Mouse (Mus musculus): Measurements from ENCODE around the gene Zfp58. TPM values are rescaled to one million over a fixed set of nuclear protein-coding genes. Genes with fewer than 3 reads are reported as not detected.
"Not testable (repeated sequence)": the region's sequence is repeated elsewhere in the genome, so short reads cannot be mapped to it uniquely, and the experiment has no call there.

The Zfp58 gene
- polyA plus RNA-seq, 1 experiment from 2014 or later: 10.5 TPM

- Histone ChIP-seq H3K4me3 (ENCODE audit: low read length) (no peak overlapping the region), H3K27ac (ENCODE audit: low read depth, low read length) (no peak overlapping the region), H3K9ac (ENCODE audit: low read depth, low read length) (no peak overlapping the region), H3K27me3 (replicated peaks; ENCODE audit: control insufficient read depth, insufficient read depth, low read length) (no peaks in the 10 kb centered on the region), H3K9me3 (ENCODE audit: control insufficient read depth, low read length) (no peaks in the 10 kb centered on the region), H3K36me3 (ENCODE audit: control insufficient read depth, insufficient read depth, low read length) (peaks cover 6% of the 10 kb centered on the region; the same call in 1 of the 2 replicates), H3K4me2 (ENCODE audit: low read length) (no peak overlapping the region), H3K4me1 (ENCODE audit: control insufficient read depth, insufficient read depth, low read depth, low read length) (peaks cover 6% of the 10 kb centered on the region)
- no peak for ATAC-seq
- 62% methylated on average over 4 of the region's 4 CpGs for WGBS
These were observed 18.8 kb downstream of the Zfp58 start for GRCm38 (mm10) chr13:67481528-67481927.

GRCm38 (mm10) chr13:67469274-67469673 is 31.1 kb downstream of the Zfp58 start:
- WGBS: 92% methylated on average over 3 of the region's 3 CpGs
- Histone ChIP-seq H3K9me3 (ENCODE audit: control insufficient read depth, low read length) (no peaks in the 10 kb centered on the region), H3K4me1 (ENCODE audit: control insufficient read depth, insufficient read depth, low read depth, low read length) (no peaks in the 10 kb centered on the region), H3K4me2 (ENCODE audit: low read length) (no peak overlapping the region), H3K4me3 (ENCODE audit: low read length) (no peak overlapping the region), H3K27ac (ENCODE audit: low read depth, low read length) (no peak overlapping the region), H3K27me3 (replicated peaks; ENCODE audit: control insufficient read depth, insufficient read depth, low read length) (no peaks in the 10 kb centered on the region), H3K9ac (ENCODE audit: low read depth, low read length) (no peak overlapping the region), H3K36me3 (ENCODE audit: control insufficient read depth, insufficient read depth, low read length) (peaks cover 13% of the 10 kb centered on the region)
- no peak for ATAC-seq

- WGBS: 84% methylated on average over 2 of the region's 5 CpGs
- not testable (repeated sequence) for ATAC-seq; H3K9me3 ChIP-seq (ENCODE audit: control insufficient read depth, low read length); H3K27ac ChIP-seq (ENCODE audit: low read depth, low read length); H3K27me3 ChIP-seq (replicated peaks; ENCODE audit: control insufficient read depth, insufficient read depth, low read length); H3K4me2 ChIP-seq (ENCODE audit: low read length); H3K36me3 ChIP-seq (ENCODE audit: control insufficient read depth, insufficient read depth, low read length); H3K9ac ChIP-seq (ENCODE audit: low read depth, low read length); H3K4me1 ChIP-seq (ENCODE audit: control insufficient read depth, insufficient read depth, low read depth, low read length); H3K4me3 ChIP-seq (ENCODE audit: low read length)
These were observed 36.7 kb downstream of the Zfp58 start for GRCm38 (mm10) chr13:67463506-67464185.

- 0 out of 2 replicates have a peak overlapping the region, but pooled peaks have one; percentile 20 for H3K27ac ChIP-seq (ENCODE audit: low read depth, low read length)
- no peaks in the 10 kb centered on the region for H3K9me3 ChIP-seq (ENCODE audit: control insufficient read depth, low read length)
- H3K27me3 ChIP-seq (replicated peaks; ENCODE audit: control insufficient read depth, insufficient read depth, low read length): no peaks in the 10 kb centered on the region
- H3K4me1 ChIP-seq (ENCODE audit: control insufficient read depth, insufficient read depth, low read depth, low read length): peaks cover 2% of the 10 kb centered on the region
- H3K36me3 ChIP-seq (ENCODE audit: control insufficient read depth, insufficient read depth, low read length): peaks cover 3% of the 10 kb centered on the region; the same call in 1 of the 2 replicates
- H3K9ac ChIP-seq (ENCODE audit: low read depth, low read length): peak overlapping the region; percentile 61
- H3K4me2 ChIP-seq (ENCODE audit: low read length): peak overlapping the region; percentile 64
- 3% methylated on average over 3 of the region's 3 CpGs for WGBS
- peak overlapping the region; percentile 52 for H3K4me3 ChIP-seq (ENCODE audit: low read length)
- no peak; the same call in 1 of the 2 replicates for ATAC-seq
These were observed 48.4 kb downstream of the Zfp58 start for GRCm38 (mm10) chr13:67452021-67452309.

- 1% methylated on average over 20 of the region's 20 CpGs for WGBS
These were observed 49.0 kb downstream of the Zfp58 start, which contains the start of gene Zfp874a for GRCm38 (mm10) chr13:67451172-67452020. Zfp874a (minus strand) TSS chr13:67451624.

More at GRCm38 (mm10) chr13:67451172-67452020, 49.0 kb downstream of the Zfp58 start, which contains the start of gene Zfp874a:
- Histone ChIP-seq H3K9ac (ENCODE audit: low read depth, low read length) (peak within 1 kb of the TSS; percentile 61), H3K4me3 (ENCODE audit: low read length) (peak within 1 kb of the TSS; percentile 52), H3K27ac (ENCODE audit: low read depth, low read length) (0 out of 2 replicates have a peak within 1 kb of the TSS, but pooled peaks have one; percentile 20), H3K27me3 (replicated peaks; ENCODE audit: control insufficient read depth, insufficient read depth, low read length) (no peaks in the 10 kb centered on the region), H3K4me2 (ENCODE audit: low read length) (peak within 1 kb of the TSS; percentile 64), H3K9me3 (ENCODE audit: control insufficient read depth, low read length) (no peaks in the 10 kb centered on the region), H3K4me1 (ENCODE audit: control insufficient read depth, insufficient read depth, low read depth, low read length) (peaks cover 2% of the 10 kb centered on the region), H3K36me3 (ENCODE audit: control insufficient read depth, insufficient read depth, low read length) (peaks cover 6% of the 10 kb centered on the region; the same call in 1 of the 2 replicates)
- peak; percentile 99 for ATAC-seq

Other genes starting within 250 kb of the Zfp58 start
- 4.4 and 5.5 TPM in 2 replicates for gene Zfp458, start 222.1 kb downstream of the Zfp58 start, polyA plus RNA-seq (2015; fragmentation: Nextera tagmentation; extraction: Ambion mirVana)
- 1.0 and 1.1 TPM in 2 replicates for gene Zfp457, start 194.1 kb downstream of the Zfp58 start, polyA plus RNA-seq (2015; fragmentation: Nextera tagmentation; extraction: Ambion mirVana)
- 1.4 and 1.5 TPM in 2 replicates for gene Zfp595, start 168.0 kb downstream of the Zfp58 start, polyA plus RNA-seq (2015; fragmentation: Nextera tagmentation; extraction: Ambion mirVana)
- not detected in 2 replicates for gene Gm28044, start 140.0 kb downstream of the Zfp58 start, polyA plus RNA-seq (2015; fragmentation: Nextera tagmentation; extraction: Ambion mirVana)
- gene Zfp953, start 139.9 kb downstream of the Zfp58 start, polyA plus RNA-seq (2015; fragmentation: Nextera tagmentation; extraction: Ambion mirVana): 0.58 and 0.60 TPM in 2 replicates
- not detected in 2 replicates for gene Gm28041, start 124.8 kb downstream of the Zfp58 start, polyA plus RNA-seq (2015; fragmentation: Nextera tagmentation; extraction: Ambion mirVana)
- gene Zfp456, start 124.7 kb downstream of the Zfp58 start, polyA plus RNA-seq (2015; fragmentation: Nextera tagmentation; extraction: Ambion mirVana): 0.72 and 0.78 TPM in 2 replicates
- 4.2 and 6.5 TPM in 2 replicates for gene Zfp429, start 100.7 kb downstream of the Zfp58 start, polyA plus RNA-seq (2015; fragmentation: Nextera tagmentation; extraction: Ambion mirVana)
- gene Zfp459, start 79.1 kb downstream of the Zfp58 start, polyA plus RNA-seq (2015; fragmentation: Nextera tagmentation; extraction: Ambion mirVana): 1.8 TPM in 2 replicates
- gene Zfp874a, start 48.9 kb downstream of the Zfp58 start, polyA plus RNA-seq (2015; fragmentation: Nextera tagmentation; extraction: Ambion mirVana): 5.7 and 7.1 TPM in 2 replicates
- gene Zfp874b, start 16.3 kb downstream of the Zfp58 start, polyA plus RNA-seq (2015; fragmentation: Nextera tagmentation; extraction: Ambion mirVana): 3.2 and 3.3 TPM in 2 replicates
- 0.16 TPM in 1 of 2 replicates, not detected in the other for gene Gm26965, start 25.6 kb upstream of the Zfp58 start, polyA plus RNA-seq (2015; fragmentation: Nextera tagmentation; extraction: Ambion mirVana)
- 32.6 and 37.6 TPM in 2 replicates for gene Zfp87, start 25.6 kb upstream of the Zfp58 start, polyA plus RNA-seq (2015; fragmentation: Nextera tagmentation; extraction: Ambion mirVana)
- gene Zfp748, start 53.3 kb upstream of the Zfp58 start, polyA plus RNA-seq (2015; fragmentation: Nextera tagmentation; extraction: Ambion mirVana): 12.3 and 13.6 TPM in 2 replicates
- 4.4 and 4.9 TPM in 2 replicates for gene Zfp729b, start 109.2 kb upstream of the Zfp58 start, polyA plus RNA-seq (2015; fragmentation: Nextera tagmentation; extraction: Ambion mirVana)
- 0.16 TPM in 1 of 2 replicates, not detected in the other for gene Gm49345, start 137.2 kb upstream of the Zfp58 start, polyA plus RNA-seq (2015; fragmentation: Nextera tagmentation; extraction: Ambion mirVana)
- 2.1 and 3.1 TPM in 2 replicates for gene Zfp729a, start 137.2 kb upstream of the Zfp58 start, polyA plus RNA-seq (2015; fragmentation: Nextera tagmentation; extraction: Ambion mirVana)
- 13.0 and 13.7 TPM in 2 replicates for gene Zfp738, start 186.5 kb upstream of the Zfp58 start, polyA plus RNA-seq (2015; fragmentation: Nextera tagmentation; extraction: Ambion mirVana)
- gene Zfp65, start 228.6 kb upstream of the Zfp58 start, polyA plus RNA-seq (2015; fragmentation: Nextera tagmentation; extraction: Ambion mirVana): 8.4 and 8.9 TPM in 2 replicates

Measured in hindbrain, embryonic 16.5 days (tissue).